Mouse (Mus musculus) neutrophil, adult 65 days (primary cell): ENCODE data around the gene Btg2. TPM values are rescaled to one million over a fixed set of nuclear protein-coding genes. Genes with fewer than 3 reads are reported as not detected.

Source experiments
- total RNA-seq: library from RNA; stranded (reverse); gene quantifications from 2 replicates; pipeline ENCODE4 v1.2.4, GENCODE M21; 2023

The Btg2 gene
- 587 and 593 TPM in 2 replicates for total RNA-seq

DNA sequence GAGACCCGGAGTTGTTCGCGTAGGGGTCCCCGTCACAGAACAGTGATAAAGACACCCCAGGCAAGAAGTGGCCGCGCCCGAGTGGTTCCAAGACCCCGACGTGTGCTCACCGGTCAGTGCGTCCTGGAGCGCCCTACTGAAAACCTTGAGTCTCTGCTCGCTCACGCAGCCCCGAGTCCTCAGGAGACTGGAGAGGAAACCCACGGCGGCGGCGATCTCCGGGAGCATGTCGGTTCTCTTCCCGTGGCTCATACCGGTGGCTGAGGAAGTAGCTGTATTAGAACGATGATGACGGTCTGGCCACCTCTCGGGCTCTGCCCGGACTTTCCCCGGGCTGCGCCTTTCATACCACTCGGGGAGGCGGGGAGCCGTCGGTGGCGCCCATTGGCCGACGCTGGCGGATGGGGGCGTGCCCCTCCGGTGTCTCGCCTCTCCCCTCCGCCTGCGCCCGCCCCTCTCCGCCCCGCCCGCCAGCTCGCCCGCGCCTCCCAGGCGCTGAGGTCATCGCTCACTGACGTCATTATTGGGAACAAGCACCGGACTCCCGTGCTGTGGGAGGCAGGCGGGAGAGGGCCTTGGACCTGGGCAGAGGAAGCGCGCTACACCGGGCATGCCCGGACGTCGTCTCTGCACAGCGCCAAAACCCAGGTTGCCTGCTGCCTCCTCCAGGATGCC lies at the start of gene Btg2:
Btg2 (minus strand) TSS at position 319 of the 675 bp plus-strand sequence.

DNA sequence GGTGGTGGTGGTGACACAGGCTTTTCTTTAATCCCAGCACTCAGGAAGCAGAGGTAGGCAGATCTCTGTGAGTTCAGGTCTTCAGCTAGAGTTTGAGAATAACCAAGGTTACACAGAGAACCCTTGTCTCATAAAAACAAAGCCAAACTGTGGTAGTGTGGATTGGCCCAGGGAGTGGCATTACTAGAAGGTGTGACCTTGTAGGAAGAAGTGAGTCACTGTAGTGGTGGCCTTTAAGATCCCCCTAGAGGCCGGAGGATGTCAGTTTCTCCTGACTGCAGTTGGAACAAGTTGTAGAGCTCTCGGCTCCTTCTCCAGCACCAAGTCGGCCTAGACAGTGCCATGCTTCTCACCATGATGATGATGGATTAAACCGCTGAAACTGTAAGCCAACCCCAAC lies 32.1 kb upstream of the Btg2 start, which contains the start of gene Chit1:
Chit1 (plus strand) TSS at position 264 of the 400 bp plus-strand sequence.

DNA sequence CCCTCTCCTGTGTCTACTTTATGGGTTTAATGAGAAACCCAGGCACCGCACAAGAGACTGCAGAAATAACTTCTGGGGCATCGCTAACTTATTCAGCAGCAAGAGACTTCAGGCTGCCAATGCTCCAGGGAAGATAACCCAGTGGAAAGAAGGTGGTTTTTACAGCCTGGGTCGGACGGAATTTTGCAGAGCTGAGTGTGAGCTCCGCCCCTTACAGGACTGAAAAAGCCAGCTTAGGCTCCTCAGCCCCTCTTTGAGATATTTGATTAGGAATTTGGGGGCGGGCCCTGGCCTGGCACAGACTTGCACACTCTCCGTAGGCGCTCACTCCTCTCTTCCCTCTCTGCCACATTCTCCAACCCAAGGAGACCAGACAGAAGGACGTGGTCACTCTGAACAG lies 41.7 kb downstream of the Btg2 start, which contains the start of gene Fmod:
Fmod (plus strand) TSS at position 83 of the 400 bp plus-strand sequence.

Other genes starting within 250 kb of the Btg2 start
- gene Optc, start 171.1 kb downstream of the Btg2 start, total RNA-seq: not detected in 2 replicates
- 0.14 TPM in 1 of 2 replicates, not detected in the other for gene Prelp, start 157.7 kb downstream of the Btg2 start, total RNA-seq
- not detected in 2 replicates for gene Fmod, start 41.9 kb downstream of the Btg2 start, total RNA-seq
- gene Chit1, start 32.1 kb upstream of the Btg2 start, total RNA-seq: 25.4 and 28.8 TPM in 2 replicates
- gene Chil1, start 103.1 kb upstream of the Btg2 start, total RNA-seq: 576 and 719 TPM in 2 replicates
- 0.19 and 0.84 TPM in 2 replicates for gene Mybph, start 114.3 kb upstream of the Btg2 start, total RNA-seq
- not detected in 2 replicates for gene Adora1, start 156.3 kb upstream of the Btg2 start, total RNA-seq
- not detected in 2 replicates for gene Myog, start 210.9 kb upstream of the Btg2 start, total RNA-seq